Mouse (Mus musculus): ENCODE data around the gene Eloa.

Gene Eloa

DNA sequence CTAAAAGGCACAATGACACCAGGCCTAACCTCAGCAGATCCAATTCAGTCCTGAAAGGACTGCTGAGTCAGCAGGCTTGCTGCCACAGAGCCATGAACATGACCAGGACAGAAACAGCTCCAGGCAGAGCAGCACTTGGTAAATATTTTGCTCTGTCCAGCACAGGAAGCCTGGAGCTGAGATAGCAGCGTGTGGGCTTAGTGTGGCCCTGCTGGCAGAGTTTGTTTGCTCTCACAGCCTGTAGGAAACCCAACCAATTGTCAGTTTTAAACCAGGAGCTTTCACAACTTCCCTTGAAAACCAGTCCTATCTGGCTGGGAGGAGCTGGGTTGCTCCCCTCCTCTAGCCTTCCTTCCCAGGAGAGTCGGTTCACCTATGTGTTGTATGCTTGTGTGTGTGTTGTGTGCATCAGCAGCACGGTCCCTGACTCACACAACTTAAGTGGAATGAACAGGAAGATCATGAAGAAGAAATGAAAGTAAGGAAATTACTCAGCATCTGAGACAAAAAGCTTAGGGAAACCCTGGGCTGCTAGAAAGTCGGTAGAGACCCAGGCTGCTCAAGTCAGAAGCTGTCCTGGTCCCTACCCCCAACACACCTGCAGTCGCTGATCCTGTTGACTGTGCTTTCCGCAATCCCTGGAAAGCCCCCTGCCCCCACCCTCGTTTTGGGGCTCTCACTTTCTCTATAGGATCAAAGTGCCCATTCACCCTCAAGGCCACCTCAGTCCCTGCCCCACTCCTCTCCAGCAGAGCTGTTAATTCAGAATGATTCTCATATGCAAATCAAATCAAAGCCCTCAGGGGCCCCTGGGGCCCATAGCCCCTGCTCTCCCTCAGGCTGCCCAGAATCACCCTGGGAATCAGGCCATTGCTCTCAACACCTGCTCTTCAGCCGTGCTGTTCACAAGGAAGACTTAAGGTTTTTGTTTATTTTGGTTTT lies 9.7 kb upstream of the Eloa start:
- peak; percentile 81 for DNase-seq (ENCODE audit: low spot score)

- no peak for DNase-seq (ENCODE audit: low spot score)
Observed at GRCm38 (mm10) chr4:136028689-136029088, 7.1 kb upstream of the Eloa start.

DNA sequence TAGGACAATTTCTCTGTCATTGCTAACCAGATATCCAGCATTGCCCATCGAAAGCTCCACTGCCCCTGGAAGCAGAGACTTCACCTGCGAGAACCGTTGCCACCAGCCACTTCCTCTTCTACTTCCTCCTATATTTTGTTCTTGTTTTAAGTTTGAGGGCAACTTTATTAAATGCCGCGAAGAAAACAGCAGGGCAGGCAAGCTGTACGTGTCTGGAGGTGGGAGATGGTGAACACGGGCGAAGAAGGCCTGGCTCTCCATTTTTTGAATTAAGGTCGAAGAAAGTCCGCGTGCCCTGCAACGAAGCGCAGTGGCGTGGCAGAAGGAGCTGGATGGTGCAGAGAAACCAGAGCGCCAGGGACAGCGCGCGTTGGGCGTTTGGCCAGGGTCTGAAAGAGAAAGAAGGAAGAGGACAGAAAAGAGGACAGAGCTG lies 6.6 kb upstream of the Eloa start:
- no peak for DNase-seq (ENCODE audit: low spot score)

DNA sequence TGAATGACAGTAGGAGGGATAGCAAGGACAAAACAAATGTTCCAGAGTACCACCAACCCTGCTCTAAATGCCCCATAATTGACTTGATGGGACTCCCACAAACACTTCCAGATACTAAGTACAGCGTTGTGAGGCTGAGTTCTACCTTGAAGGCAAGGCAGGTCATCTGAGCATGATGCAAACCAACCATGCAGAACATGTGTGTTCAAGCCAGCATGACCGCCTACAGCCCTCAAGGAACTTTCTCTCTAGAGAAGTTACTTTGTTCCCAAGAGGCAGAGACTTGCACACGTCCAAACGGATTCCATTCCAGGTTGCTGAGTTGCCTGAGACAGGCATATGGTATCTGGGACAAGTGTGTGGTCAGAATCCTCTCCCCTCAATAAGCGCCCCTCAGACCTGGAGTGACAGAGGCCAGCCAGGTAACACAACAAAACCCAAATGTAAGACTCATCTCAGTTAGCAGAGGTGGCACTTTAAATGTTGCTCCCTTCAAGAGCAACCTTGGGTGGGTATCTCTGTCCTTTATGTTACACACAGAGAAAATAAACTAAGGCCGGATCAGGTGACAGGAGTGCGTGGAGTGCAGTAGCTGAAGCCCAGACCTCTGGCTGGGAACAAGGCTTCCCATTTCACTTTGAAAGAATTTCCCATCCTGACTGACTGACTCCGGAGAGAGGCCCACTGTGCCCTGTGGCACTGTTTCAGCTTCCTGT lies 6.0 kb upstream of the Eloa start:
- DNase-seq (ENCODE audit: low spot score), result no peak

DNA sequence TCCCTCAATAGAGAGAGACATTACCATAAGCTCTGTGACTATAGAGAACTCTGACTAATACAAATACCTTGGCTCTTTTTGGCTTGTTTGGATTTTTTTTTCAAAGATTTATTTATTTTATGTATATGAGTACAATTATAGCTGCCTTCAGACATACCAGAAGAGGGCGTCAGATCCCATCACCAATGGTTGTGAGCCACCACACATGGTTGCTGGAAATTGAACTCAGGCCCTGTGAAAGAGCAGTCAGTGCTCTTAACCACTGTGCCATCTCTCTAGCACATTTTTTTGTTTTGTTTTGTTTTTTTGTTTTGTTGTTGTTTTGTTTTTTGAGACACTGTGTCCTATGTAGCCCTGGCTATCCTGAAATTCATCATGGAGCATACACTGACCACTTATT lies 3.8 kb upstream of the Eloa start:
- DNase-seq (ENCODE audit: low spot score), result no peak

GRCm38 (mm10) chr4:136022924-136023323 lies 1.4 kb upstream of the Eloa start:
- no peak for DNase-seq (ENCODE audit: low spot score)

DNA sequence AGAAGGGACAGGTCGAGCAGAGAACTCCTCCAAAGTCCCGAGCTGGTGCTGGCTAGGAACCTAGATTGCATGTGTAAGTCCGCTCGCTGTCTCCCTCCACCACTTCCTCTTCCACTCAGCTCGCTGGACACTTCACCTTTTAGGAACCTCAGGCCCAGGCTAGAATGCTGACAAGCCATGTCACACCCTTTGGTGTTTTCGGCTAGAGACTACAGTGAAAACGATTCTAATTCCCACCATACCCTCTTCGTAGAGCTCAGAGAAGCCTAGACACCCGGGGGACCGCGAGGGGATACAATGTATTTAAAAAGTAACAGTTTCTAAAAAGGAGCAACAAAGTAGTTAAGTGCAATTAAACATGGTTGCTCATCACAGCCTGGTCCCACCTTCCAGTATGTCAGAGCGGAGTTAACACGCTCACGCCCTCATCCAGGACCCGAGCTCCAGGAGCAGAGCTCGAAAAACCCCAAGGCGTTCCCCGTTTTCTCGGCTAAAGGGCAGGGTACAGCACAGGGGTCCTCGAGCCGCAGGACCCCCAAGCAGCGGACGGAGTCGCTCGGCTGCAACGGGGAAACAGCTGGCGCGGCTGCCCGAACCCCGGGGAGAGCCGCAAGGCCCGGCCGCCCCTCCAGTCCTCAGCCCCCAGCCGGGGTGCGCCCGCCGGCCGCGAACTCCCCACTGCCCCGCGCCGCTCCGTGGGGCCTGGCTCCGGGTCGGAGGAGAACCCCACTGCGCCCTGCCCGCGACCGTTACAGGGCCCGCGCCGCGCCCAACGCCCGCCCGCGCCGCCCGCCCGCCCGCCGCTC lies 617 bp downstream of the Eloa start:
- DNase-seq (ENCODE audit: low spot score), result peak; percentile 60

DNA sequence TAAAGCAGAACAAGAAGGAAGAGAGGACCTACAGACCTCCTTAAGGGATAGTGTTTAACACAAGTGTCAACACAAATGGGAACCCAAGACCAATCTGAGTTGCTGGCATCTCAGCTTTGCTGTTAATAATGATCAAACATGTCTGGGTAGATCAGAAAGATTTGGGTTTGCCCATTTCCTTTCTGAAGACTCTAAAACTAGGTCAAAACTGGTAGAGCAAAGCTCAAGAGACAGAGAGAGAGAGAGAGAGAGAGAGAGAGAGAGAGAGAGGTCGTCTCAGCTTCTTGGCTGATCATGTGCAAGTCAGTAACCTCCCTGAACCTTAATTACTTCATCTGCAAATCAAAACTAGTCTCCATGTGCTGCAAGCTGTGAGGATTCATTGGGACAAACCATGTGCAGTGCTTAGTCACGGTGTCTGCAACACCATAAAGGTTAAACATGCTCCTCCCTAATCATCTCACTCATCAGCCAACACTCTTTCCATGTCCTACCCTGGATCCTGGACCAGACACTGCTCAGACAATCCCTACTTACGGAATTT lies 5.4 kb downstream of the Eloa start:
- DNase-seq (ENCODE audit: low spot score), result no peak

DNA sequence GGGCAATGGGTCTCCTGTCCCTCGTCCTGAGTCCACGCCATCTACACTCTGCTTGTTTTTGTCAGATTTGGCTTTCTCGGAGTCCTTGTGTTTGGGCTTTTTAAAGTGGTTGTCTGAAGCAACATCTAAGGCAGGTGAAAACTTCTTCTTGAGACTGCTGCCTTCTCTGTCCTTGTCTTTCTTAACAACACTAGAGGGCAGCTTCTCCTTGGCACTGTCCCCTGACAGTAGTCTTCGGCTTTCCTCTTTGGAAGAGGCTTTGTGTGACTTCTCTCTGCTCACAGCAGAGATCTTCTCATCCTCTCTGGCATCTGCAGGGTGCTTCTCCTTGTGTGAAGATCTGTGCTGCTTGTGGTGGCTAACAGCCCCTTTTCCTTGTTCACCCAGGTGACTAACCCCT lies 11.0 kb downstream of the Eloa start:
- DNase-seq (ENCODE audit: low spot score), result no peak

GRCm38 (mm10) chr4:136008782-136009447 lies 12.6 kb downstream of the Eloa start:
- DNase-seq (ENCODE audit: low spot score), result no peak

GRCm38 (mm10) chr4:136006821-136007220 lies 14.7 kb downstream of the Eloa start:
- no peak for DNase-seq (ENCODE audit: low spot score)

GRCm38 (mm10) chr4:136004921-136005320 lies 16.6 kb downstream of the Eloa start:
- no peak for DNase-seq (ENCODE audit: low spot score)

DNA sequence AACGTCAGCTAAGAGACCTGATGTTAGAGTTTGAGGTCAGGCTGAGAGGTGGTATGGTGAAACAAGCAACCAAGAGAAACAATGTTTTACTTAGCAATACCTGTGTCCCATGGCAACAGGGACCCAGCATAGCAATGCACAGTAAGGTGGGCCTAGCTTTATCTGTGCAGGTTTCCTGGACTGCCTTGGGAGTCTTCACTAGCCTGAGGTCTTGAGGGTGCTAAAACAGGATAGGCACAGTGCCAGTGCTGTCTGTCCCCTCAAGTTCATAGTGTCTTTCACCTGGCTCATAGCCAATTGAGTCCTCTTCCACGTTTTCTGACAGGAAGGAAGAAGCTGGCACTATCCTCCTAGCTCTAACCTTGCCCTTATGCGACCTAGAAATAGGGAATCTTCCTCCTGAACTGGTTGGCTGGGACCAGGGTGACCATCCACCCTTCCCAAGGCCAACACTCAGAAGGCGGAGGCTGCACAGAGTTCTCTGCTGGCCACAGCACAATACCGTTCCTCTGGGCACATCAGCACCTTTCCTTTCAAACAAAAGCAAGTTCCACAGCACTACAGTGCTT lies 17.4 kb downstream of the Eloa start:
- no peak for DNase-seq (ENCODE audit: low spot score)

- DNase-seq (ENCODE audit: low spot score), result no peak
Observed at GRCm38 (mm10) chr4:135995118-135995517, 26.4 kb downstream of the Eloa start.

DNA sequence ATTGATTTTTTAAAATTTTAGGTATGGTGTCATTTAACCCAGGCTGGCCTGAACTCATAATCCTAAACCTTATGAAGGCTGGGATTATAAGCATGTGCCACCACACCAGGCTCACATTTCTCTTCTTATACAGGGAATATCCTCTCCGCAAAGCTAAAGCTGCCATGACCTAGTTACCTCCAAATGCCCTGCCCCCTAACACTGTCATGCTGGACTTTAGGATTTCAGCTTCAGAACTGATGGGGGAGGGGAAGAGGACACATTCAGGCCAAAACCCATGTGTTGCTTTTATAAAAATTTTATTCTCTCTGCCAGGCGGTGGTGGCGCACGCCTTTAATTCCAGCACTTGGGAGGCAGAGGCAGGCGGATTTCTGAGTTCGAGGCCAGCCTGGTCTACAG lies 27.6 kb downstream of the Eloa start:
- DNase-seq (ENCODE audit: low spot score), result no peak

DNA sequence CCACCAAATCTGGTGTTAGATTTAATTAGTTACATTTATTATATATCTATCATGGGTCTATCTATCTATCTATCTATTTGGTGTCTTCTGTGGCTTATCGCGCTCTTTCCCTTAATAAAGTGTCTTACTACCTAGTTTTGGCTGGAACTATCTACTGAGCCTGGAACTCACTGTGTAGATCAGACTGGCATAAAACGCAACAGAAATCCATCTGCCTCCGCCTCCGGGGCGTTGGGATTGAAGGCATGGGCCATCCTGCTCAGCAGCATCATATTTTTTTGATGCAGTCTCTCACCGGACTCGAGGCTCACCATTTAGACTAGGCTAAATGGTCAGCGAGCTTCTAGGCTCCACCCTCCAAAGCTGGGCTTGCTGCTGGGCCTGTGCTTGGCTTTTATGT lies 33.8 kb downstream of the Eloa start:
- no peak for DNase-seq (ENCODE audit: low spot score)

DNA sequence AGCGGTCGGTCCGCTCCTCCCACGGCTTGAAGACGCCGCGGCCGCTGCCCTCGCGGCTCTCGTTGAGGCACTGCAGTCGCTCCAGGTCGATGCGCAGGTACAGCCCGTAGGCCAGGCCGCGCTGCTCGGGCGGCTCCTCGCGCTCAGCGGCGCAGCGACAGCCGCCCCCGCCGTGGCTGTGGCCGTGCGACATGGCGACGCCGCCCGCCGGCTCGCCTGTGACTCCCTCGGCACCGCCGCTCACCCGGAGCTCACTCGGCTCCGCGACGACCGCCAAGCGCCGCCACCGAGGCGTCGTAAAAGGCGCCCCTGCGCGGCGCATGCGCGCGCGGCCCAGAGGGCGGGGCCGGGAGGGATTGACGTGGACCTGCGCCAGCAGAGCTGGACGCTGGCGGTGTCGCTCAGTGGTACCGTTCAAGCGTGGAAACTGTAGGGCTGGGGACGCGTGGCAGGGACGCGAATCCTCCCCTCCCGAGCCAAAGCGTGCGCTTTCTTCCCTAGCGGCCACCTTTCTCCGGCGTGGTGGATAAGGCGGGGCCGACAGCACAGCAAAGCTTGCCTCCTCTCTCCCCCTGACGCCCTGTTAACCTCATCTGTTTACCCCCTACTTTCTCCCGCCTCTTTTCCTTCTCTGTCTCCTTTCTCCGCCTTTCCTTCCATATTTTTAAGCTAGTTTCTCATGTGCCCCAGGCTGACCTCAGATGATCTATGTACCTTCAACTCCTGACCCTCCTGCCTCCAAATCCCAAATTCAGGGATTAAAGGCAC lies 34.4 kb downstream of the Eloa start, which contains the start of gene Pithd1:
Pithd1 (minus strand) TSS at position 322 of the 768 bp plus-strand sequence.
- DNase-seq (ENCODE audit: low spot score), result peak; percentile 87

DNA sequence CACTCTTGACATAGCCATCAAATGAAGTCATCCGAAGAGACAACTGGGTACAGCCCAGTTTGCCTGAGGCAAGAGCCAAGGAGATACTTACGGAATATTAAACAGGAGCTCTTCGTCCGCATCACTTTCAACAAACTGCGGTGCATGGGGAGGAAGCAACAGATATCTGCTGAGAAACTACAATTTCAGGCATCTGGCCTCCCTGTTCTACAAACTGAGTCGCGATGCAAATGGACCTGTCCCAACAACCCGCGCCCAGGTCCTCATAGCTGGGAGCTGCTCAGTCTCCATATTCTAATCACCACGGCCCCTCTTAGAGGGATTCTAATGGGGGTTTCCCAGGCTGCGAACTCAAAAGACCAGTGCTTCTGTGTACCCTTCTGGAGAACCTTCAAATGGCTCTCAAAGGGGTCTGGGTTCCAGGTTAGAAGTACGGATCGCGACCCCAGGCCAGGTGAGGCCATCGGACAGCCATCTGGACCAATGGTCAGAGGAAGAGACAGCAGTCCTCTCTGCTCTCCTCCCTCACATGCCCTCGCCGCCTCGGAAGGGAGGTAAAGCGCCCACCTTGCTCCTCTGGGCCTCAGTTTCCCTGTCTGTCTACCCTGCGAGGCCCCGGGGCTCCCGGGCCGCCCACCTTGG lies 35.1 kb downstream of the Eloa start:
- DNase-seq (ENCODE audit: low spot score), result no peak

DNA sequence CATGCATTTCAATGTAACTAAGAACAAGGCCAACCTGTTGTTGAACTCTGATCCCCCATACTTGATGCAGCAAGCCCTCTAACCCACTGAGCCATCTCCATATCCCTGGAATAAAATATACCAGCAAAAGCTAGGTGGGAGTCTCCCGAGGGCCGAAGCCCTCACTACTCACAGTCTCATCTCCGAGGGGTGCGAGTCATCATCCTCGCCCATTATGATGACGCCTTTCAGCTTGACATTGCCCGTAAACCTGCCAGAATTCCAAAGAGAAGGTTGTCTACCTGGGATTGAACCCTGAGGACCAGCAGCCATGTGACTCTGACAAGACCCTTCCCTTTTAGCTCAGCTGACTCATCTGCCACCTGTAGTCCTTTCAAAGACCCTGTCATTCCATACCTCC lies 35.8 kb downstream of the Eloa start:
- no peak for DNase-seq (ENCODE audit: low spot score)

DNA sequence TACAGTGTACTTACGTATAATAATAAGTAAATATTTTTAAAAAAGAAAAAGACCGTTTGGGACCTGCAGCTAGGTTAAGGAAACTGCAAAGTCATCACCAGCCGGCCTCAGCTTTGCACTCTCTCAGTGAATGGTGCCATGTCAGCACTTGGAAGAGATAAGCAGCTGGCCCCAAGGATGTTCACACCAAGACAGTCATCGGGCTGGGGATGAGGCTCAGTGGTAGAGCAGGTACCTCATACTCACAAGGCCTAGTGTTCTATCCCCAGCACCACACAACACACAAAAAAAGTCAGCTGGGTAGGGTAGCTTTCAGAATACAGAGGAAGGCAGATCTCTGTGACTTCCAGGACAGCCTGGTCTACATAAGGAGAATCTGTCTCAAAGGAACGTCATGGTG lies 36.4 kb downstream of the Eloa start:
- DNase-seq (ENCODE audit: low spot score), result no peak

Measured in adipocyte (in vitro differentiated cells).